Mouse (Mus musculus) stomach, embryonic 15.5 days (tissue): ENCODE measurements at regions not wholly inside any gene's neighbourhood (a gene's known extent, or its start where the extent isn't known, plus 50 kb on each side); places are given as distances from the start of the nearest gene placed in this dataset.
A peak's percentile ranks its signal among the peaks of the same experiment; 100 is the strongest.

Experiments
- ATAC-seq: fragments of 200-750 bp; cut with Nextera tagmentation; 2 replicates; pipeline ENCODE4 v1.8.0; 2017; ENCODE audit warnings: low read depth, moderate number of reproducible peaks, moderate TSS enrichment; ENCODE audit not compliant: insufficient read depth, low FRiP score
- H3K27ac ChIP-seq: fragments of 300-500 bp; sonication (generic); 2 replicates; pipeline ENCODE4 v1.5.1; 2015; ENCODE audit warnings: mild to moderate bottlenecking, inconsistent platforms
- H3K27me3 ChIP-seq: fragments of 300-500 bp; sonication (generic); replicated peaks from 2 replicates; pipeline ENCODE4 v1.6.1; 2015; ENCODE audit warnings: inconsistent platforms
- H3K36me3 ChIP-seq: fragments of 300-500 bp; sonication (generic); 2 replicates; pipeline ENCODE4 v1.6.1; 2015; ENCODE audit warnings: inconsistent platforms
- H3K4me1 ChIP-seq: fragments of 300-500 bp; sonication (generic); 2 replicates; pipeline ENCODE4 v1.6.1; 2015; ENCODE audit warnings: inconsistent platforms
- H3K4me2 ChIP-seq: fragments of 300-500 bp; sonication (generic); 2 replicates; pipeline ENCODE4 v1.6.1; 2015; ENCODE audit warnings: mild to moderate bottlenecking, inconsistent platforms
- H3K4me3 ChIP-seq: fragments of 300-500 bp; sonication (generic); replicated peaks from 2 replicates; pipeline ENCODE4 v1.5.1; 2015; ENCODE audit warnings: inconsistent platforms
- H3K9ac ChIP-seq: fragments of 300-500 bp; sonication (generic); 2 replicates; pipeline ENCODE4 v1.6.1; 2015; ENCODE audit warnings: inconsistent platforms
- H3K9me3 ChIP-seq: fragments of 300-500 bp; sonication (generic); 2 replicates; pipeline ENCODE4 v1.6.1; 2016; ENCODE audit warnings: inconsistent platforms
- WGBS: fragments of 180-500 bp; shearing (Covaris S2); methylation state at CpG from one replicate; pipeline ENCODE4 v1.1.7; 2015; 5-methylcytosine and 5-hydroxymethylcytosine counted together

GRCm38 (mm10) chr11:24347225-24347624 lies 269.4 kb downstream of the Bcl11a start:
- H3K9ac ChIP-seq = no peak overlapping the region
- H3K27me3 ChIP-seq = no peaks in the 10 kb centered on the region
- no peaks in the 10 kb centered on the region for H3K4me1 ChIP-seq
- no peaks in the 10 kb centered on the region for H3K36me3 ChIP-seq
- H3K4me3 ChIP-seq = no peak overlapping the region
- ATAC-seq = no peak
- H3K9me3 ChIP-seq = no peaks in the 10 kb centered on the region
- no peak overlapping the region for H3K4me2 ChIP-seq
- H3K27ac ChIP-seq = no peak overlapping the region
- 45% methylated on average over 12 of the region's 12 CpGs for WGBS

- no peaks in the 10 kb centered on the region for H3K27me3 ChIP-seq
- no peak overlapping the region for H3K9ac ChIP-seq
- H3K36me3 ChIP-seq = no peaks in the 10 kb centered on the region
- H3K4me1 ChIP-seq = no peaks in the 10 kb centered on the region
- 51% methylated on average over 4 of the region's 4 CpGs for WGBS
- H3K4me3 ChIP-seq = no peak overlapping the region
- no peak overlapping the region for H3K4me2 ChIP-seq
- H3K27ac ChIP-seq = no peak overlapping the region
- ATAC-seq = no peak
- no peaks in the 10 kb centered on the region for H3K9me3 ChIP-seq
Observed at GRCm38 (mm10) chr11:24348741-24349140, 270.9 kb downstream of the Bcl11a start.

GRCm38 (mm10) chr11:24349967-24350643 lies 272.2 kb downstream of the Bcl11a start:
- H3K4me1 ChIP-seq = no peaks in the 10 kb centered on the region
- H3K27me3 ChIP-seq = no peaks in the 10 kb centered on the region
- no peaks in the 10 kb centered on the region for H3K36me3 ChIP-seq
- no peak overlapping the region for H3K4me2 ChIP-seq
- no peak overlapping the region for H3K9ac ChIP-seq
- H3K27ac ChIP-seq = no peak overlapping the region
- ATAC-seq = no peak
- 59% methylated on average over 10 of the region's 10 CpGs for WGBS
- no peak overlapping the region for H3K4me3 ChIP-seq
- no peaks in the 10 kb centered on the region for H3K9me3 ChIP-seq

GRCm38 (mm10) chr11:24350839-24351238 lies 273.0 kb downstream of the Bcl11a start:
- Histone ChIP-seq H3K4me3 (no peak overlapping the region), H3K4me1 (no peaks in the 10 kb centered on the region), H3K36me3 (no peaks in the 10 kb centered on the region), H3K9ac (no peak overlapping the region), H3K27ac (no peak overlapping the region), H3K27me3 (no peaks in the 10 kb centered on the region), H3K9me3 (no peaks in the 10 kb centered on the region), H3K4me2 (no peak overlapping the region)
- 0 out of 2 replicates have a peak, but pooled peaks have one; percentile 27 for ATAC-seq
- WGBS = 85% methylated on average over 4 of the region's 4 CpGs

- no peaks in the 10 kb centered on the region for H3K27me3 ChIP-seq
- 84% methylated on average over 3 of the region's 3 CpGs for WGBS
- H3K4me1 ChIP-seq = no peaks in the 10 kb centered on the region
- no peak overlapping the region for H3K9ac ChIP-seq
- H3K4me2 ChIP-seq = no peak overlapping the region
- no peaks in the 10 kb centered on the region for H3K36me3 ChIP-seq
- ATAC-seq = no peak
- H3K4me3 ChIP-seq = no peak overlapping the region
- H3K27ac ChIP-seq = no peak overlapping the region
- H3K9me3 ChIP-seq = no peaks in the 10 kb centered on the region
Observed at GRCm38 (mm10) chr11:24352071-24352470, 274.2 kb downstream of the Bcl11a start.

GRCm38 (mm10) chr11:24353056-24353455 lies 275.2 kb downstream of the Bcl11a start:
- 68% methylated on average over 1 of the region's 1 CpGs for WGBS
- H3K4me3 ChIP-seq = no peak overlapping the region

GRCm38 (mm10) chr11:24357388-24357787 lies 279.5 kb downstream of the Bcl11a start:
- no peaks in the 10 kb centered on the region for H3K4me1 ChIP-seq
- H3K4me2 ChIP-seq = no peak overlapping the region
- no peak overlapping the region for H3K4me3 ChIP-seq
- no peaks in the 10 kb centered on the region for H3K9me3 ChIP-seq
- H3K9ac ChIP-seq = no peak overlapping the region
- 34% methylated on average over 1 of the region's 1 CpGs for WGBS
- no peaks in the 10 kb centered on the region for H3K36me3 ChIP-seq
- ATAC-seq = no peak
- H3K27ac ChIP-seq = no peak overlapping the region
- H3K27me3 ChIP-seq = no peaks in the 10 kb centered on the region

More at GRCm38 (mm10) chr11:24353056-24353455, 275.2 kb downstream of the Bcl11a start:
- no peak overlapping the region for H3K9ac ChIP-seq
- no peaks in the 10 kb centered on the region for H3K27me3 ChIP-seq
- no peaks in the 10 kb centered on the region for H3K36me3 ChIP-seq
- no peaks in the 10 kb centered on the region for H3K4me1 ChIP-seq
- H3K27ac ChIP-seq = no peak overlapping the region
- no peaks in the 10 kb centered on the region for H3K9me3 ChIP-seq
- no peak overlapping the region for H3K4me2 ChIP-seq
- ATAC-seq = no peak

GRCm38 (mm10) chr11:24359086-24359485 lies 281.2 kb downstream of the Bcl11a start:
- Histone ChIP-seq H3K27ac (no peak overlapping the region), H3K4me3 (no peak overlapping the region), H3K9ac (no peak overlapping the region), H3K9me3 (no peaks in the 10 kb centered on the region), H3K36me3 (no peaks in the 10 kb centered on the region), H3K4me2 (no peak overlapping the region), H3K27me3 (no peaks in the 10 kb centered on the region), H3K4me1 (no peaks in the 10 kb centered on the region)
- ATAC-seq = no peak

- Histone ChIP-seq H3K27me3 (no peaks in the 10 kb centered on the region), H3K9me3 (no peaks in the 10 kb centered on the region), H3K27ac (no peak overlapping the region), H3K36me3 (no peaks in the 10 kb centered on the region), H3K4me3 (no peak overlapping the region), H3K4me1 (no peaks in the 10 kb centered on the region), H3K4me2 (no peak overlapping the region), H3K9ac (no peak overlapping the region)
- no peak for ATAC-seq
- 59% methylated on average over 6 of the region's 6 CpGs for WGBS
Observed at GRCm38 (mm10) chr11:24361998-24362687, 284.3 kb downstream of the Bcl11a start.

GRCm38 (mm10) chr11:24362688-24363035 lies 284.8 kb downstream of the Bcl11a start:
- no peak for ATAC-seq
- no peak overlapping the region for H3K9ac ChIP-seq
- H3K4me2 ChIP-seq = no peak overlapping the region
- no peaks in the 10 kb centered on the region for H3K4me1 ChIP-seq
- no peaks in the 10 kb centered on the region for H3K36me3 ChIP-seq
- 68% methylated on average over 2 of the region's 2 CpGs for WGBS
- H3K9me3 ChIP-seq = no peaks in the 10 kb centered on the region
- H3K27ac ChIP-seq = no peak overlapping the region
- no peaks in the 10 kb centered on the region for H3K27me3 ChIP-seq
- H3K4me3 ChIP-seq = no peak overlapping the region

GRCm38 (mm10) chr11:24363418-24364364 lies 285.8 kb downstream of the Bcl11a start:
- no peaks in the 10 kb centered on the region for H3K36me3 ChIP-seq
- 66% methylated on average over 9 of the region's 9 CpGs for WGBS
- no peak for ATAC-seq

More at GRCm38 (mm10) chr11:24363418-24364364, 285.8 kb downstream of the Bcl11a start:
- Histone ChIP-seq H3K4me2 (no peak overlapping the region), H3K27ac (no peak overlapping the region), H3K9me3 (no peaks in the 10 kb centered on the region), H3K4me3 (no peak overlapping the region), H3K9ac (no peak overlapping the region), H3K27me3 (no peaks in the 10 kb centered on the region), H3K4me1 (no peaks in the 10 kb centered on the region)
